31 mouse cellular contexts compared by ENCODE assay signal in the genomic region with DNA sequence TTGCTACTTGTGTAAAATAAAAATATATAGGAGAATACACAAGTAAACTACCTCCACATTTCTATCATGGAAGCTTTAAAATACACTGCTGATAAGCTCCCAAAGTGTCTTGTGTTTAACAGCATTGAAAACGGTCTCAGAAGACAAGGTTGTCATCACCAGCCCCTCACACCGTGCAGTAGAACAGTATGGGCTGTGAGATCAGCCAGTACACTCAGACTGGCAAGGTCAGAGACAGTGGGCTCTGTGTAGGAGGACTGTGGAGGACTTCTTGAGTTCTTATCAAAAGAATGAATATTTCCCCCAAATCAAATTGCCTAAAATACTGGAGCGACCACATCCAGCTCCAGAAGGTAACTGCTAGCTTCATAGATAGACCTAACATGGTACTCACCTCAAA. TPM values are rescaled to one million over a fixed set of nuclear protein-coding genes. Genes with fewer than 3 reads are reported as not detected.
A peak's percentile ranks its signal among the peaks of the same experiment; 100 is the strongest.
DNase-seq lines count a peak whose midpoint lies in the region; ATAC-seq and TF ChIP-seq lines count a peak whose summit lies in the region.
"Had no signal": no experiment of that assay in that cellular context is flagged by ENCODE, and none has a peak within 500 bp of the region (broad histone marks: within the 10 kb centered on the region; RNA-seq: fewer than 3 reads in every experiment).

No protein-coding gene starts in this region.

- H3K4me1 ChIP-seq in heart, embryonic 15.5 days (replicated peaks): peaks cover 18% of the 10 kb centered on the region
- peaks cover 17% of the 10 kb centered on the region for H3K4me1 ChIP-seq in thymus, adult 2 months (replicated peaks; ENCODE audit: control insufficient read depth, insufficient read depth, low read length)
- H3K4me1 ChIP-seq: embryonic facial prominence, embryonic 12.5 days; hindbrain, embryonic 13.5 days; kidney, embryonic 15.5 days; midbrain, embryonic 10.5 days; midbrain, embryonic 15.5 days had no signal

- H3K27me3 ChIP-seq in heart, embryonic 15.5 days: no peaks in the 10 kb centered on the region
- no peaks in the 10 kb centered on the region for H3K27me3 ChIP-seq in thymus, adult 2 months (ENCODE audit: control insufficient read depth, insufficient read depth, low read length)
- H3K27me3 ChIP-seq: embryonic facial prominence, embryonic 12.5 days; hindbrain, embryonic 13.5 days; kidney, embryonic 15.5 days; liver, embryonic 13.5 days; midbrain, embryonic 15.5 days had no signal

- no peaks in the 10 kb centered on the region for H3K9me3 ChIP-seq in heart, embryonic 15.5 days (replicated peaks)
- H3K9me3 ChIP-seq: kidney, embryonic 15.5 days; liver, embryonic 13.5 days; midbrain, embryonic 15.5 days had no signal

- peak overlapping the region; percentile 21 for H3K27ac ChIP-seq in heart, embryonic 15.5 days
- peak overlapping the region; percentile 60; the same call in 1 of the 2 replicates for H3K27ac ChIP-seq in thymus, adult 2 months (ENCODE audit: control insufficient read depth, insufficient read depth, low read length)
- H3K27ac ChIP-seq: embryonic facial prominence, embryonic 12.5 days; hindbrain, embryonic 13.5 days; kidney, embryonic 15.5 days; liver, embryonic 13.5 days; midbrain, embryonic 10.5 days; midbrain, embryonic 15.5 days had no signal

- no peak for DNase-seq in heart, postnatal 4 days
- no peak for DNase-seq in thymus, adult 2 months
- no peak for DNase-seq in thymus, postnatal 36 days
- peak; percentile 38 for DNase-seq in induced T-regulatory cell, adult 2 months (ENCODE audit: low read depth)
- no peak for DNase-seq in layer of hippocampus, adult 9-11 months
- DNase-seq: adrenal gland, adult 8-10 months; cerebellum, adult 11 months; cerebellum, adult 9-10 months; embryo, embryonic 11 days; heart, postnatal 36 days; kidney, adult 18-20 months; left cerebral cortex, postnatal 4 days; liver, embryonic 13.5 days; lung, adult 2 months; lung, postnatal 10 days; right cerebral cortex, adult 18-20 months had no signal

- no peak for TF ChIP-seq POLR2A in thymus, adult 2 months (IDR thresholded peaks at IDR 0.05; ENCODE audit: control insufficient read depth, extremely low read depth, insufficient read depth, low read length, poor library complexity)

- WGBS in heart, embryonic 15.5 days: 35% methylated on average over 3 of the region's 3 CpGs
- 97% methylated on average over 3 of the region's 3 CpGs for WGBS in thymus, adult 2 months

- ATAC-seq in heart, embryonic 15.5 days (replicated peaks; ENCODE audit: insufficient number of reproducible peaks, insufficient read depth, low FRiP score, low read depth): peak; percentile 31; the same call in 1 of the 2 replicates
- ATAC-seq: forebrain, embryonic 14.5 days; midbrain, embryonic 15.5 days had no signal

- H3K4me2 ChIP-seq in heart, embryonic 15.5 days: no peak overlapping the region
- H3K4me2 ChIP-seq: embryonic facial prominence, embryonic 12.5 days; hindbrain, embryonic 13.5 days; kidney, embryonic 15.5 days; liver, embryonic 13.5 days; midbrain, embryonic 15.5 days had no signal

- no peaks in the 10 kb centered on the region for H3K36me3 ChIP-seq in heart, embryonic 15.5 days
- no peaks in the 10 kb centered on the region for H3K36me3 ChIP-seq in thymus, adult 2 months (ENCODE audit: control insufficient read depth, insufficient read depth, low read length)
- H3K36me3 ChIP-seq: midbrain, embryonic 15.5 days had no signal

- no peak overlapping the region for H3K4me3 ChIP-seq in heart, embryonic 15.5 days
- H3K4me3 ChIP-seq in thymus, adult 2 months (ENCODE audit: control insufficient read depth, insufficient read depth, low read length): no peak overlapping the region
- H3K4me3 ChIP-seq: embryonic facial prominence, embryonic 12.5 days; heart, adult 2 months; hindbrain, embryonic 13.5 days; kidney, embryonic 15.5 days; liver, embryonic 13.5 days; midbrain, embryonic 10.5 days; midbrain, embryonic 15.5 days had no signal

- no peak for TF ChIP-seq CTCF in thymus, adult 2 months (IDR thresholded peaks at IDR 0.05; ENCODE audit: borderline replicate concordance, control insufficient read depth, extremely low read depth, insufficient read depth, low read length, poor library complexity)

- H3K9ac ChIP-seq in heart, embryonic 15.5 days: no peak overlapping the region
- H3K9ac ChIP-seq: embryonic facial prominence, embryonic 12.5 days; hindbrain, embryonic 13.5 days; kidney, embryonic 15.5 days; liver, embryonic 13.5 days; midbrain, embryonic 15.5 days had no signal

RNA-seq across cellular contexts. Expression of a gene that starts 24.0 kb away (rescaled TPM):
- 0.21 and 0.93 TPM in 2 replicates for polyA plus RNA-seq in heart, embryonic 15.5 days (2015; fragmentation: Nextera tagmentation; extraction: Ambion mirVana)
- total RNA-seq in heart, postnatal 4 days (2021): not detected
- 24.8 and 32.8 TPM in 2 replicates for polyA plus RNA-seq in thymus, adult 2 months (2012; rRNA removed)
- total RNA-seq: gastrocnemius, adult 18-20 months; gastrocnemius, postnatal 4 days; layer of hippocampus, adult 18-20 months; layer of hippocampus, postnatal 14 days; left cerebral cortex, adult 8-10 months; left cerebral cortex, postnatal 4 days had no signal
- polyA plus RNA-seq: forebrain, embryonic 14.5 days; G1E; limb, embryonic 14.5 days; liver, embryonic 13.5 days had no signal

RNA-seq across cellular contexts. Expression of a gene that starts 25.4 kb away (rescaled TPM):
- polyA plus RNA-seq in heart, embryonic 15.5 days (2015; fragmentation: Nextera tagmentation; extraction: Ambion mirVana): 1.8 and 3.1 TPM in 2 replicates
- 1 to 10 TPM; 2.8 to 3.3 TPM for total RNA-seq in heart, postnatal 4 days (2021)
- polyA plus RNA-seq in thymus, adult 2 months (2012; rRNA removed): 10.1 and 10.3 TPM in 2 replicates

Comparison
In these comparisons a context has a peak if more than half of its experiments do, and no peak if none do; other contexts are left out.
1. RNA of a gene that starts 24.0 kb away (polyA plus RNA-seq): 24.8 to 32.8 TPM in thymus, adult 2 months; 0.21 to 0.93 TPM in heart, embryonic 15.5 days; every median in the first group is over 10 times any median in the second.